In genomic region chr10:69213451-69213877, GRCm38 (mm10) we compare ENCODE assay signal across 8 mouse cellular contexts. TPM values are rescaled to one million over a fixed set of nuclear protein-coding genes. Genes with fewer than 3 reads are reported as not detected.
DNase-seq lines count a peak whose midpoint lies in the region; ATAC-seq and TF ChIP-seq lines count a peak whose summit lies in the region.

No protein-coding gene starts in this region.

- no peaks in the 10 kb centered on the region for H3K27me3 ChIP-seq in hindbrain, embryonic 12.5 days
- peaks cover 19% of the 10 kb centered on the region for H3K27me3 ChIP-seq in liver, embryonic 16.5 days (ENCODE audit: control insufficient read depth, insufficient read depth, low read depth, low read length)

- WGBS in hindbrain, embryonic 12.5 days, result under 1% methylated on average over 21 of the region's 21 CpGs
- WGBS in liver, embryonic 16.5 days (ENCODE audit: insufficient replicate concordance), result 0% methylated on average over 20 of the region's 21 CpGs

- peak overlapping the region; percentile 94 for H3K9ac ChIP-seq in hindbrain, embryonic 12.5 days
- H3K9ac ChIP-seq in liver, embryonic 16.5 days (ENCODE audit: low read depth, low read length), result peak overlapping the region; percentile 74

- H3K36me3 ChIP-seq in hindbrain, embryonic 12.5 days, result peaks cover 19% of the 10 kb centered on the region; the same call in 1 of the 2 replicates
- no peaks in the 10 kb centered on the region for H3K36me3 ChIP-seq in liver, embryonic 16.5 days (ENCODE audit: control insufficient read depth, insufficient read depth)

- H3K4me3 ChIP-seq in cortical plate, adult 2 months (ENCODE audit: insufficient read depth, low read length), result peak overlapping the region; percentile 98
- H3K4me3 ChIP-seq in hindbrain, embryonic 12.5 days, result peak overlapping the region; percentile 77
- peak overlapping the region; percentile 69 for H3K4me3 ChIP-seq in liver, embryonic 16.5 days (ENCODE audit: low read depth, low read length)

- no peaks in the 10 kb centered on the region for H3K9me3 ChIP-seq in hindbrain, embryonic 12.5 days (replicated peaks)
- H3K9me3 ChIP-seq in liver, embryonic 16.5 days (replicated peaks; ENCODE audit: control insufficient read depth, low read length), result no peaks in the 10 kb centered on the region

- TF ChIP-seq POLR2A in cortical plate, adult 2 months (IDR thresholded peaks at IDR 0.05; ENCODE audit: extremely low read depth, insufficient read depth, low read length), result no peak

- no peak for TF ChIP-seq CTCF in cortical plate, adult 2 months (IDR thresholded peaks at IDR 0.05; ENCODE audit: extremely low read depth, insufficient read depth, low read length)

- peak overlapping the region; percentile 79 for H3K4me2 ChIP-seq in hindbrain, embryonic 12.5 days (replicated peaks)
- peak overlapping the region; percentile 74 for H3K4me2 ChIP-seq in liver, embryonic 16.5 days (ENCODE audit: low read depth, low read length)

- peaks cover 2% of the 10 kb centered on the region; the same call in 1 of the 2 replicates for H3K4me1 ChIP-seq in cortical plate, adult 2 months (ENCODE audit: control insufficient read depth, insufficient read depth, low read length)
- H3K4me1 ChIP-seq in hindbrain, embryonic 12.5 days, result peaks cover 12% of the 10 kb centered on the region
- peaks cover 20% of the 10 kb centered on the region for H3K4me1 ChIP-seq in liver, embryonic 16.5 days (ENCODE audit: control insufficient read depth, low read depth, low read length)

- DNase-seq in embryo, embryonic 10 days (ENCODE audit: low spot score), result peak; percentile 51
- DNase-seq in embryo, embryonic 9.5 days (ENCODE audit: extremely low spot score), result no peak
- DNase-seq in 3134 (ENCODE audit: extremely low read depth, insufficient read length, low spot score), result peak; percentile 81
- DNase-seq in naive thymus-derived CD4-positive, alpha-beta T cell, adult 2 months (ENCODE audit: low read depth), result peak; percentile 2
- no peak for DNase-seq in layer of hippocampus, postnatal 36 days

- peak; percentile 63 for ATAC-seq in hindbrain, embryonic 12.5 days (ENCODE audit: low FRiP score)
- ATAC-seq in liver, embryonic 16.5 days (ENCODE audit: low read depth), result peak; percentile 72

- H3K27ac ChIP-seq in cortical plate, adult 2 months (ENCODE audit: insufficient read depth, low read length), result peak overlapping the region; percentile 92
- H3K27ac ChIP-seq in hindbrain, embryonic 12.5 days, result peak overlapping the region; percentile 99
- H3K27ac ChIP-seq in liver, embryonic 16.5 days (ENCODE audit: low read length), result peak overlapping the region; percentile 88

RNA-seq across cellular contexts. Expression of gene A930033H14Rik, which starts 0.6 kb away (rescaled TPM):
- polyA plus RNA-seq in cortical plate, adult 2 months (2012; rRNA removed), result 1.9 and 2.1 TPM in 2 replicates
- 1.9 TPM in 2 replicates for polyA plus RNA-seq in hindbrain, embryonic 12.5 days (2016; fragmentation: Nextera tagmentation; extraction: Ambion mirVana)
- 0.44 and 0.47 TPM in 2 replicates for polyA plus RNA-seq in liver, embryonic 16.5 days (2015; fragmentation: Nextera tagmentation; extraction: Ambion mirVana)
- 1 to 10 TPM; 2.7 TPM for total RNA-seq in layer of hippocampus, postnatal 36 days (2021)

Comparison
In these comparisons a context has a peak if more than half of its experiments do, and no peak if none do; other contexts are left out.
1. DNase-seq: peak in embryo, embryonic 10 days (single experiment), 3134 (single experiment) and naive thymus-derived CD4-positive, alpha-beta T cell, adult 2 months (single experiment); none in embryo, embryonic 9.5 days (single experiment) and layer of hippocampus, postnatal 36 days (0 of 2).
2. Peak in every context shown above with its lines, with median percentiles within 50 percentile points of each other: H3K27ac ChIP-seq and H3K4me3 ChIP-seq.